Mouse (Mus musculus): Measurements from ENCODE around the gene Setd3. TPM values are rescaled to one million over a fixed set of nuclear protein-coding genes. Genes with fewer than 3 reads are reported as not detected.

Setd3 gene
- 10 to 100 TPM; 84.0 to 90.2 TPM for total RNA-seq (2021)
- long read RNA-seq, experiment 1, transcript Setd3-201 (13 exons, 2,755 nt) = major isoform, 41 of 61 reads
- long read RNA-seq, experiment 1, partial matches to known transcripts = 4 of 61 reads
- long read RNA-seq, experiment 1, other reads (novel, unspliced or antisense) = 15 of 61 reads
- long read RNA-seq, experiment 2, transcript Setd3-201 (13 exons, 2,755 nt) = major isoform, 52 of 76 reads
- long read RNA-seq, experiment 2, partial matches to known transcripts = 5 of 76 reads
- long read RNA-seq, experiment 2, other reads (novel, unspliced or antisense) = 19 of 76 reads

DNA sequence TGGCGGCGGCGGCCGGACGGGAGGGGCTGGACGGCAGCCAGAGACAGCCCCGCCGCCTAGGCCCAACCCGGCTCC is at the start of gene Setd3:
Gene Setd3, minus strand, starts transcription at position 69 of the 75 bp plus-strand sequence.
- intact Hi-C loops (cut with DNase I) = no loop called here
- DNase-seq = no peak

DNA sequence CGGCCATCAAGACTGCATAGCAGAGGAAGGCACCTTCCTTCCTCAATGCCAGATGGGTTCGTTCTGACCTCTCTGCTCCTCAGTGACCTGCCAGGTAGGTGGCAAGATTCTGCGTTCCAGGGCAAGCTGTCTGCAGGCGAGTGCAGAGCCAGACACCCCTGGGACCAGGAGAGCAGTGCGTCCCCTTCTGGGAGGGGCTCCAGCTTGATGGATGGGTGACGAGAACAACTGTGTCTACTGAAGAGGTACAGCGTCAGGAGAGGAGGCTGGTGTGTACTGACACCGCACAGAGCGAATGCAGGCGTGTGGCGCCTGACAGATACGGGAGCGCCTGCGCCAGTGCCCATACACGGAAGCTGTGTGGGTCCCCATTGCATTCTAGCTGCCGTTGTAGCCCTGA is 48.4 kb upstream of the Setd3 start:
- intact Hi-C loops (cut with DNase I) = no loop called here

DNA sequence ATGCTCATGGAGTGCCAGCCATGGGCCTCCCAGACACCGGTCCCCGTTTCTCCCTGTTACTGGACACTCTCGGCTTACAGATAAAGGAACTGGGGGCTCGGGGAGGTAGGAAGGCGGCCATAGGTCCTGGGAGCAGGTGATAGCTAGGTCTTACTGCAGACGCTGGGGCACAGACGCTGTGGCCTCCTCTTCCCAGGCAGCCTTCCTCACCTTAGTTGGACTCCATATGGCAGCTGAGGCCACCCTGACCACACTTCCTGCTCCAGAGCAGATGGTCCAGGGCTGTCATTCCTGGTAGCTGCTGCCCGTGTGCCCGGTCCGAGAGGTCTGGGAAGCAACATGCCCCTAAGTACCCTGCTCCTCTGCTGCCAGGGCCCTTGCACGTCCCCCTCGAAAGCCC is 47.8 kb upstream of the Setd3 start:
- intact Hi-C loops (cut with DNase I) = no loop called here
- no peak for DNase-seq

More for the DNA sequence above, 48.4 kb upstream of the Setd3 start:
- DNase-seq = no peak

DNA sequence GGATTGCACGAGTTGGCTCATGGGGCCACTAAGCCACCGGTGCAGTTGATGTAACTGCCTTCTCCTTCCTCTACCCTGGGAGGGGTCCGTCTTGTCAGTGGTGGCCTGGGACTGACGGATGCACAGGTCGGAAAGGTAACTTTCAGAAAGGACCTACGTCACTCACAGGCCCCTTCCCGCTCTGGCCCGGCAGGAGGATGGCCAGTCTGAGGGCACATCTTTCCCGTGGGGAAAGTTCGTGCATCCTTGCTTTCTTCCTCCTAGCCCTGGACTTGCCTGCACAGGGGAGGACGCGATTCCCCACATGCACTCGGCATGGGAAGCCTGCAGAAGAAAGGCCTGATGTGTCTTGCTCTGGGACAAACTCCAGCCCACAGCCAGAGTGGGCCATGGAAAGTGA is 47.1 kb upstream of the Setd3 start:
- no peak for DNase-seq
- intact Hi-C loops (cut with DNase I) = no loop called here

- intact Hi-C loops (cut with DNase I) = no loop called here
- no peak for DNase-seq
Measured at GRCm38 (mm10) chr12:108225781-108226180, 46.7 kb upstream of the Setd3 start.

GRCm38 (mm10) chr12:108223357-108223756 is 44.2 kb upstream of the Setd3 start:
- DNase-seq = no peak
- intact Hi-C loops (cut with DNase I) = no loop called here

DNA sequence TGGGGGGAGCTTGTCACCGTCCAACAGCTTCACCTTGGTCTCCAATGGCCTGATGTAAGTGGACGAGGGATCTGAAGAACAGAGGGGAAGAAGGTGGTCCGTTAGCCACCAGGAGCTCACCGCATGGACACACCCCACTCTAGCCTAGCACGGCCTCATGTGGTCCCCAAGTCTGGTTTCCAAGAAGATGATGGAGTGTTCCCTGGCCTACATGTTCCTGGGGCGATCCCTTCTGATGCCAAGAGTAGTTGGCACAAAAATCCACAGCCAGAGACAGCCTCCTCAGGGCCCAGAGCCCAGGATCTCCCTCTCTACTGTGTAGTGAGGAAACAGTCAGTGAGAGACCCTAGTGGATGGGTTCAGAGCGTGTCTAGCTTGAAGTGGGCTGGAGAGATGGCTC is 42.6 kb upstream of the Setd3 start:
- intact Hi-C loops (cut with DNase I) = no loop called here
- DNase-seq = no peak

DNA sequence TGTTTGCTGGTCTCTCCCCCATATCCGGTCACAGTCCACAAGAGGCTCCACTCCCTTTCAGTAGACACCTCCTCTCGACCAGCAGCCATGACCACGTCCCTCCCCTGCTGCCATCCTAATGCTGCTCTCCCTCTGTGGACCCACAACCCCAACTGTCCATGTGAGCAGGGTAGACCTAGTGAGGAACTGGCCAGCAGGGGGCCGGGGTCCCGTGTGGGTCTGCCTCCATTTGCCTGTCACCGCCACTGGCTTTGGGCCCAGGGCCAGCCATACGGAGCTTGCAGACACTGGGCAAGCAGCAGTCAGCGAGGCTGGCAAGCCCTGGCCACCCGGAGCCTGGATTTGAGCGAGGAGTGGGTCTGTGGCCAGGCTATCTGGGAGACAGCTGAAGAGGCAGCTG is 42.1 kb upstream of the Setd3 start:
- DNase-seq = no peak
- intact Hi-C loops (cut with DNase I) = no loop called here

DNA sequence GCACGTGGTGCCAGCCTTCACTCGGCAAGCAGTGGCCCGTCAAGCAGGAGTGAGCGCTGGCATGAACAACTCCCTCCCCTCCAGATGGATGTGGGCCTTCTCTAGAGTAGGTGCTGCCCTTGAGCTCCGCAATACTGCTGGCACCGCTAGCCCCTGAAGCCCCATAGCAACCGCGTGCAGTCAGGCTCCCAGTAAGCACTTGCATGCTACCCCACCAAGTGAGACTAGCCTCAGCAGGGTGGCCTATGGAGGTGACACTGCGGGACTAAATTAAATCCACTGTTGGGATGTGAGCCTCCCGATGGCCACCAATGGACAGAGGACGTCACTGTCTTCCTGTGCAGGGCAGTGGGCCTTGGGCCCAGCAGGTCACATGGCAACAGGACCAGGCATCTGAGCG is 41.5 kb upstream of the Setd3 start:
- intact Hi-C loops (cut with DNase I) = no loop called here
- no peak for DNase-seq

DNA sequence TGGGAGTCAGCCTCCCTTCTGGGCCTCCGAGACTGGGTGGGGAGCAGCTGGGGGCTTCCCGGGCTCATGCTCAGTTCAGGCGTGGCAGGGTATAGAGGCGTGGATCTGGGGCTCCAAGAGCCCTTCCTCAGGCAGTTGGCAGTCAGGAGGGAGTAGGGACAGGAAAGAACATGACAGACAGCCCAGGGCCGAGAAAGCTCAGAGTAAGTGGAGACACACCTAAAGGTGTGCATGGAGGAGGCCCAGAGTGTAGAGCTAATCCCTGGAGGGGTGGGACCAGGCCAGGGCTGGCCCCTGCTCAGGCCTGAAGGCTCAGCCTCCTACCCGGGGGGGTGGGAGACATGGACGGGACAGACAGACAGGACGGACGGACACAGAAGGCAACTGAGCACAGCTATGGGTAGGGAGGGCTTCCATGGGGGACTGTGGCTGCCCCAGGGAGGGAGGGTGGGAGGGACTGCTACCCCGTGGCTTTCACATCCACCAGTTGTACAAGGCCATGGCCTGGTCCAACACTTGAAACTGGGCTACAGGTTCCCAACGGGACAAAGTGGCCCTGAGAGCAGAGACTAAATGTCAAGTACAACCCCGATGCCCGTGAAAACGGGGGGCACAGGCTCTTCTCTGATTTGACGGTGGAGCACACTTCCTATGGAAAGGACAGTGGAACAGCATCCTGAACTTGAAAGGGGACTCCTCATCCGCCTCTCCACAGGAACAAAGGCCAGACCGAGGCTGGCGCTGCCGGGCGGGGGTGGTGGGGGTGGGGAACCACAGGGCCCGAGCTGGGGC is 40.9 kb upstream of the Setd3 start:
- intact Hi-C loops (cut with DNase I) = no loop called here

DNA sequence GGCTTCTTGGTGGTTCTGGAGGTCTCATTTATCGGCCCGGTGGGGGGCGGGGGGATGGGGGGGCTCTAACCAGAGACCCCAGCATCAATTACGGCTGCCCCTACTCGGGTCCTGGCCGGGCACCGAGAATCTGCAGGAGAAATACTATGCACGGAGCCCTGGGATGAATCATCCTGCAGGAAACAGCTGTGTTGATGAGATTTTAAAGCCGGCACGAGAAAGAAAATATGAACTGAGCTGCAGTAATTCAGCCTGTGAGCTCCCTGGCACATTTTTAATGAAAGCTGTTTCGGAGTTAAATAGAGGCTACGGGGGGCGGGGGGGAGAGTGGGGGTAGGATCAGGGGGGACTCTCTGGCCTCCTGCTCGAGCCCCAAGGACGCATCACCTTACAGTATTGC is 40.0 kb upstream of the Setd3 start:
- intact Hi-C loops (cut with DNase I) = no loop called here
- no peak for DNase-seq

More for the DNA sequence above, 40.9 kb upstream of the Setd3 start:
- DNase-seq = no peak

- intact Hi-C loops (cut with DNase I) = loop anchor here (2.0 kb wide), 1 partner anchor 75 kb away; no protein-coding TSS in a partner anchor
- DNase-seq = peak in 1 of 2 experiments; percentile 45
Measured at GRCm38 (mm10) chr12:108217572-108217971, 38.5 kb upstream of the Setd3 start.

DNA sequence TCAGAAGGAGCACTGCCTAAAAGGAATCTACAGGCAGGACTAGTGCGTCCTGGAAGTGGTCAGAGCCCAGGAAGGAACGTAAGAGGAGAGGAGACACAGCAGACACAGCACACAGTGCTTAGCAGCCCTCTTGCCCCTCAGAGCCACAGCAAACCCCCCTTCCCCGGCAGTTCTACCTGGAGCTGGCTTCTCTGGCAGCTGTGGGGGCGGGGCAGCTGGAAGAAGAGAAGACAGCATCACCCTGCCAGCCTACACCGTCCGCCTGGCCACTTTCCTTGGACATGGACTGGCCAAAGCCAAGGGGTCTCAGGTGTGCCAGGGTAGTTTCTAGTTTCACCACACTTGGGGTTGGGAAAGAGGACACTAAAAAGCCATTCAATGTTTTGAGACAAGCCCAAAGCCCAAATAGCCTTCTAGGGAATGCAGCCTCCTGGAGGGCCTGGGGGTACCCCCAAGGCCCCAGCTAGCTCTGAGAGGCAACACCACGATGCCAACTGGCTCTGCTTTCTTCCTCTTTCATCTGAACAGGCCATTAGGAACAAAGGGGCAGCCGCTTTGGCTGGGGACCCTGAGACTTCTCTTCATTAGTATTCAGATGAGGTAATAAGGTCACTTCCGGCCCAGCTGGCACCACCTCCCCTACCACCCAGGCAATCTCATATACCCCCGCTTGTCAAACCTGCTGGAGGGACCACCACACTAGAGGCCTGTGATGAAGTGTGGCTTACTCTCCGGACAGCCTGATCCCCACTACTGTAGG is 37.7 kb upstream of the Setd3 start:
- no peak for DNase-seq
- intact Hi-C loops (cut with DNase I) = loop anchor here (2.0 kb wide), 1 partner anchor 76 kb away; no protein-coding TSS in a partner anchor

DNA sequence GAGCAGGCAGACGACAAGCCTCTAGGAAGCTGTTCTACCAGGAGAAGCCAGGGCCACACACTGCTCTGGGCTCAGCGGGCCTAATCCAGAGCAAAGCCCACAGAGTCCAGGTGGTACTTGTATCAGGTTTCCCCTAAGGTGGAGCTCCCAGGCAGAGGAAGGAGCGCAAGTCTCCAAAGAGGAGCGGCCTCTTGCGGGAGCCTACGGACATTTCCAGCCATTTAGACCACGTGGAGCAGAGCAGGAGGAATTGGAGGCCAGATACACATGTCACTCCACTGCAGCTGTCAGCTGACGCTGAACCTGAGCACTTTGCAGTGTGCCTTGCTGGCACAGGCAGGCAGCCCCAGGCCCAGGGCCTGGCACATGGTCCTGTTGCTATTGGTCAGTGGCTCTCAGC is 36.0 kb upstream of the Setd3 start:
- intact Hi-C loops (cut with DNase I) = no loop called here

GRCm38 (mm10) chr12:108213090-108214041 is 34.3 kb upstream of the Setd3 start:
- intact Hi-C loops (cut with DNase I) = no loop called here
- no peak for DNase-seq

More for the DNA sequence above, 36.0 kb upstream of the Setd3 start:
- no peak for DNase-seq

- intact Hi-C loops (cut with DNase I) = no loop called here
Measured at GRCm38 (mm10) chr12:108212476-108212875, 33.4 kb upstream of the Setd3 start.

DNA sequence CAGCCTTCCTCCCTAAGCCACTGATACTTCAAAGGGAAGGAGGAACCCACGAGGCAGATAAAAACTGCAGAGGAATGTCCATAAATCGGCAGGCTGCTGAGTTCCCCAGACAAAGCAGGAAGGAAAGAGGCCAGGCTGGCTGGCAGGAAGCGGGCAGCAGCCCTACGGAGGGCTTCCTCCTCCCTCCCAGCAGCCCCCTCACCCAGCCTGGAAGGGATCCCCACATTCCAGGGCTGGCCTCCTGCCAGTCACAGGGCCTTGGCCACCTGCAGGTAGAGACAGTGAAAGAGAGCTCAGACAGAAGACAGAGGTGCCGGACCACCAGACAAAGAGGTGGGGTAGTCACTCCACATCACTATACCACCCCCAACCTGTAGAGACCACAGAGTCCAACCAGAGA is 33.0 kb upstream of the Setd3 start:
- intact Hi-C loops (cut with DNase I) = no loop called here
- no peak for DNase-seq

More at GRCm38 (mm10) chr12:108212476-108212875, 33.4 kb upstream of the Setd3 start:
- no peak for DNase-seq

DNA sequence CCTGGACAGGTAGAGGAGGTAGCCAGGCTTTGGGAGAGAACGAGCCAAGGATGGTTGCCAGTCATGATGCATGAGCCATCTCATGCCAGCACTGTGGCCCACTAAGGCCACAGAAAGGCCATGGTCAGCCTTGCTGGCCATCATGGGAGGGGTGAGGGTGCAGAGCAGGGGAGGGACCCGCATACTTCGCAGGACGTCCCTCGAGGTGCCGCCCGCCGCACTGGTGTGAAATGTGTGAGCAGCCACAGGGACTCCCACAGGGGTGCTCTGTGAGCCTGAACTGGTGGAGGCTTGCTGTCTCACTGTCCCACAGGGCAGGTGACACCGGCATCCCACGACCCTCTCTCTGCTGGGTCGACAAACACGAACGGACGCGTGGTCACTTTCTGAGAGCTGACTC is 31.5 kb upstream of the Setd3 start:
- no peak for DNase-seq
- intact Hi-C loops (cut with DNase I) = no loop called here

GRCm38 (mm10) chr12:108208726-108209438 is 29.8 kb upstream of the Setd3 start:
- intact Hi-C loops (cut with DNase I) = loop anchor here (2.0 to 10.0 kb wide), 2 partner anchors 84 to 286 kb away; no protein-coding TSS in a partner anchor

GRCm38 (mm10) chr12:108208216-108208615 is 29.1 kb upstream of the Setd3 start:
- no peak for DNase-seq
- intact Hi-C loops (cut with DNase I) = loop anchor here (2.0 to 10.0 kb wide), 2 partner anchors 85 to 287 kb away; no protein-coding TSS in a partner anchor

More at GRCm38 (mm10) chr12:108208726-108209438, 29.8 kb upstream of the Setd3 start:
- peak; percentile 61 to 78 for DNase-seq
